Mouse (Mus musculus): Measurements from ENCODE around the gene Fcrl6. TPM values are rescaled to one million over a fixed set of nuclear protein-coding genes. Genes with fewer than 3 reads are reported as not detected.

Fcrl6 gene
- polyA plus RNA-seq, 1 experiment from 2014 or later, result 0.19 TPM

- no peaks in the 10 kb centered on the region for H3K4me1 ChIP-seq
- no peak overlapping the region for H3K9ac ChIP-seq
- no peaks in the 10 kb centered on the region for H3K9me3 ChIP-seq
- H3K27me3 ChIP-seq (replicated peaks), result no peaks in the 10 kb centered on the region
- ATAC-seq (replicated peaks), result no peak
- 94% methylated on average over 2 of the region's 2 CpGs for WGBS
- H3K4me2 ChIP-seq, result no peak overlapping the region
- H3K36me3 ChIP-seq (replicated peaks), result no peaks in the 10 kb centered on the region
- no peak overlapping the region for H3K4me3 ChIP-seq
- H3K27ac ChIP-seq, result no peak overlapping the region
Measured at GRCm38 (mm10) chr1:172593956-172594355, 8.4 kb downstream of the Fcrl6 start.

GRCm38 (mm10) chr1:172593321-172593720 lies 9.0 kb downstream of the Fcrl6 start:
- Histone ChIP-seq H3K36me3 (replicated peaks) (no peaks in the 10 kb centered on the region), H3K4me3 (no peak overlapping the region), H3K4me2 (no peak overlapping the region), H3K27ac (no peak overlapping the region), H3K9ac (no peak overlapping the region), H3K4me1 (no peaks in the 10 kb centered on the region), H3K27me3 (replicated peaks) (no peaks in the 10 kb centered on the region), H3K9me3 (no peaks in the 10 kb centered on the region)
- no peak for ATAC-seq (replicated peaks)
- WGBS, result 74% methylated on average over 3 of the region's 3 CpGs

- H3K4me2 ChIP-seq, result no peak within 1 kb of the TSS
- H3K9me3 ChIP-seq, result no peaks in the 10 kb centered on the region
- no peaks in the 10 kb centered on the region for H3K27me3 ChIP-seq (replicated peaks)
- H3K27ac ChIP-seq, result no peak within 1 kb of the TSS
- H3K4me3 ChIP-seq, result no peak within 1 kb of the TSS
- no peak within 1 kb of the TSS for H3K9ac ChIP-seq
- 79% methylated on average over 7 of the region's 7 CpGs for WGBS
- no peaks in the 10 kb centered on the region for H3K36me3 ChIP-seq (replicated peaks)
- ATAC-seq (replicated peaks), result no peak
- peaks cover 11% of the 10 kb centered on the region for H3K4me1 ChIP-seq
Measured at GRCm38 (mm10) chr1:172590385-172590784, 12.0 kb downstream of the Fcrl6 start, which contains the start of gene Slamf8. Slamf8 (minus strand) TSS chr1:172590568.

- Histone ChIP-seq H3K4me1 (peaks cover 13% of the 10 kb centered on the region), H3K36me3 (replicated peaks) (no peaks in the 10 kb centered on the region), H3K9ac (peak overlapping the region; percentile 20; the same call in 1 of the 2 replicates), H3K4me2 (peak overlapping the region; percentile 32), H3K27ac (0 out of 2 replicates have a peak overlapping the region, but pooled peaks have one; percentile 18), H3K4me3 (no peak overlapping the region), H3K9me3 (no peaks in the 10 kb centered on the region), H3K27me3 (replicated peaks) (peaks cover 6% of the 10 kb centered on the region)
- 13% methylated on average over 26 of the region's 26 CpGs for WGBS
- ATAC-seq (replicated peaks), result peak; percentile 78
Measured at GRCm38 (mm10) chr1:172585612-172586567, 16.5 kb downstream of the Fcrl6 start.

- peak; percentile 27; the same call in 1 of the 2 replicates for ATAC-seq (replicated peaks)
- no peaks in the 10 kb centered on the region for H3K36me3 ChIP-seq (replicated peaks)
- 42% methylated on average over 4 of the region's 4 CpGs for WGBS
- H3K9ac ChIP-seq, result no peak overlapping the region
- peaks cover 13% of the 10 kb centered on the region for H3K4me1 ChIP-seq
- no peak overlapping the region for H3K4me3 ChIP-seq
- no peaks in the 10 kb centered on the region for H3K9me3 ChIP-seq
- no peak overlapping the region for H3K4me2 ChIP-seq
- H3K27ac ChIP-seq, result no peak overlapping the region
- H3K27me3 ChIP-seq (replicated peaks), result peaks cover 6% of the 10 kb centered on the region
Measured at GRCm38 (mm10) chr1:172585026-172585425, 17.3 kb downstream of the Fcrl6 start.

- no peak for ATAC-seq (replicated peaks)
- no peak overlapping the region for H3K27ac ChIP-seq
- no peaks in the 10 kb centered on the region for H3K36me3 ChIP-seq (replicated peaks)
- H3K9me3 ChIP-seq, result no peaks in the 10 kb centered on the region
- H3K4me1 ChIP-seq, result peaks cover 13% of the 10 kb centered on the region
- H3K27me3 ChIP-seq (replicated peaks), result peaks cover 6% of the 10 kb centered on the region
- 81% methylated on average over 6 of the region's 6 CpGs for WGBS
- H3K4me2 ChIP-seq, result no peak overlapping the region
- no peak overlapping the region for H3K4me3 ChIP-seq
- no peak overlapping the region for H3K9ac ChIP-seq
Measured at GRCm38 (mm10) chr1:172584271-172584670, 18.1 kb downstream of the Fcrl6 start.

- Histone ChIP-seq H3K9me3 (no peaks in the 10 kb centered on the region), H3K27me3 (replicated peaks) (peaks cover 6% of the 10 kb centered on the region), H3K4me3 (no peak overlapping the region), H3K36me3 (replicated peaks) (no peaks in the 10 kb centered on the region), H3K9ac (no peak overlapping the region), H3K4me1 (peaks cover 13% of the 10 kb centered on the region), H3K27ac (no peak overlapping the region), H3K4me2 (no peak overlapping the region)
- WGBS, result 88% methylated on average over 8 of the region's 8 CpGs
- ATAC-seq (replicated peaks), result no peak
Measured at GRCm38 (mm10) chr1:172582436-172582835, 19.9 kb downstream of the Fcrl6 start.

GRCm38 (mm10) chr1:172580116-172580515 lies 22.2 kb downstream of the Fcrl6 start:
- ATAC-seq (replicated peaks), result no peak
- Histone ChIP-seq H3K9me3 (no peaks in the 10 kb centered on the region), H3K27me3 (replicated peaks) (peaks cover 6% of the 10 kb centered on the region), H3K4me3 (no peak overlapping the region), H3K4me1 (no peaks in the 10 kb centered on the region), H3K4me2 (no peak overlapping the region), H3K36me3 (replicated peaks) (no peaks in the 10 kb centered on the region), H3K27ac (no peak overlapping the region), H3K9ac (no peak overlapping the region)
- WGBS, result 76% methylated on average over 6 of the region's 6 CpGs

GRCm38 (mm10) chr1:172567758-172568157 lies 34.6 kb downstream of the Fcrl6 start:
- WGBS, result 60% methylated on average over 4 of the region's 4 CpGs
- Histone ChIP-seq H3K27me3 (replicated peaks) (no peaks in the 10 kb centered on the region), H3K9me3 (no peaks in the 10 kb centered on the region), H3K27ac (no peak overlapping the region), H3K9ac (no peak overlapping the region), H3K36me3 (replicated peaks) (no peaks in the 10 kb centered on the region), H3K4me2 (no peak overlapping the region), H3K4me1 (peaks cover 5% of the 10 kb centered on the region), H3K4me3 (no peak overlapping the region)
- no peak for ATAC-seq (replicated peaks)

GRCm38 (mm10) chr1:172566131-172566530 lies 36.2 kb downstream of the Fcrl6 start:
- Histone ChIP-seq H3K4me1 (peaks cover 17% of the 10 kb centered on the region), H3K4me3 (no peak overlapping the region), H3K9me3 (no peaks in the 10 kb centered on the region), H3K27me3 (replicated peaks) (peaks cover 8% of the 10 kb centered on the region; the same call in 1 of the 2 replicates), H3K27ac (no peak overlapping the region), H3K36me3 (replicated peaks) (no peaks in the 10 kb centered on the region), H3K9ac (no peak overlapping the region), H3K4me2 (no peak overlapping the region)
- ATAC-seq (replicated peaks), result no peak
- WGBS, result 76% methylated on average over 3 of the region's 3 CpGs

- no peaks in the 10 kb centered on the region for H3K36me3 ChIP-seq (replicated peaks)
- H3K4me2 ChIP-seq, result peak overlapping the region; percentile 91
- H3K4me1 ChIP-seq, result peaks cover 17% of the 10 kb centered on the region
- H3K27me3 ChIP-seq (replicated peaks), result peaks cover 21% of the 10 kb centered on the region
- peak overlapping the region; percentile 57 for H3K9ac ChIP-seq
- ATAC-seq (replicated peaks), result no peak; the same call in 1 of the 2 replicates
- H3K27ac ChIP-seq, result no peak overlapping the region
- H3K9me3 ChIP-seq, result no peaks in the 10 kb centered on the region
- 1% methylated on average over 9 of the region's 10 CpGs for WGBS
- H3K4me3 ChIP-seq, result peak overlapping the region; percentile 53
Measured at GRCm38 (mm10) chr1:172563465-172563828, 38.9 kb downstream of the Fcrl6 start.

- H3K4me1 ChIP-seq, result peaks cover 17% of the 10 kb centered on the region
- no peaks in the 10 kb centered on the region for H3K36me3 ChIP-seq (replicated peaks)
- ATAC-seq (replicated peaks), result peak; percentile 92
- peak overlapping the region; percentile 63 for H3K27ac ChIP-seq
- under 1% methylated on average over 66 of the region's 66 CpGs for WGBS
- peak overlapping the region; percentile 53 for H3K4me3 ChIP-seq
- peaks cover 21% of the 10 kb centered on the region for H3K27me3 ChIP-seq (replicated peaks)
- peak overlapping the region; percentile 91 for H3K4me2 ChIP-seq
- H3K9me3 ChIP-seq, result no peaks in the 10 kb centered on the region
- H3K9ac ChIP-seq, result peak overlapping the region; percentile 57
Measured at GRCm38 (mm10) chr1:172562641-172563464, 39.5 kb downstream of the Fcrl6 start.
